ENCODE assay signal across 10 mouse cellular contexts in genomic region chr15:83070942-83071341, GRCm38 (mm10). TPM values are rescaled to one million over a fixed set of nuclear protein-coding genes. Genes with fewer than 3 reads are reported as not detected.
DNase-seq lines count a peak whose midpoint lies in the region; ATAC-seq and TF ChIP-seq lines count a peak whose summit lies in the region.
"Had no signal": no experiment of that assay in that cellular context is flagged by ENCODE, and none has a peak within 500 bp of the region (broad histone marks: within the 10 kb centered on the region; RNA-seq: fewer than 3 reads in every experiment).

No protein-coding gene starts in this region.

- no peak overlapping the region for H3K27ac ChIP-seq in midbrain, embryonic 13.5 days
- H3K27ac ChIP-seq in midbrain, embryonic 15.5 days, result no peak overlapping the region
- H3K27ac ChIP-seq in heart, embryonic 10.5 days, result no peak overlapping the region
- H3K27ac ChIP-seq in kidney, embryonic 14.5 days (ENCODE audit: low read depth, low read length), result no peak overlapping the region
- no peak overlapping the region for H3K27ac ChIP-seq in left cerebral cortex, adult 2 months
- H3K27ac ChIP-seq: liver, embryonic 15.5 days had no signal

- 79% methylated on average over 3 of the region's 3 CpGs for WGBS in midbrain, embryonic 13.5 days
- 52% methylated on average over 3 of the region's 3 CpGs for WGBS in midbrain, embryonic 15.5 days
- 61% methylated on average over 3 of the region's 3 CpGs for WGBS in heart, embryonic 10.5 days
- WGBS in kidney, embryonic 14.5 days, result 60% methylated on average over 3 of the region's 3 CpGs

- no peak overlapping the region for H3K4me3 ChIP-seq in midbrain, embryonic 13.5 days (replicated peaks)
- H3K4me3 ChIP-seq in midbrain, embryonic 15.5 days, result no peak overlapping the region
- no peak overlapping the region for H3K4me3 ChIP-seq in heart, embryonic 10.5 days
- no peak overlapping the region for H3K4me3 ChIP-seq in kidney, embryonic 14.5 days (ENCODE audit: low read length)
- no peak overlapping the region for H3K4me3 ChIP-seq in left cerebral cortex, adult 2 months
- H3K4me3 ChIP-seq: liver, embryonic 15.5 days had no signal

- H3K9me3 ChIP-seq in midbrain, embryonic 13.5 days, result no peaks in the 10 kb centered on the region
- H3K9me3 ChIP-seq in midbrain, embryonic 15.5 days, result no peaks in the 10 kb centered on the region
- no peaks in the 10 kb centered on the region for H3K9me3 ChIP-seq in heart, embryonic 10.5 days
- H3K9me3 ChIP-seq in kidney, embryonic 14.5 days (ENCODE audit: control insufficient read depth, low read length), result no peaks in the 10 kb centered on the region
- H3K9me3 ChIP-seq: liver, embryonic 15.5 days had no signal

- H3K4me1 ChIP-seq in midbrain, embryonic 13.5 days (replicated peaks), result no peaks in the 10 kb centered on the region; the same call in 1 of the 2 replicates
- no peaks in the 10 kb centered on the region for H3K4me1 ChIP-seq in midbrain, embryonic 15.5 days
- H3K4me1 ChIP-seq in heart, embryonic 10.5 days, result no peaks in the 10 kb centered on the region; the same call in 1 of the 2 replicates
- H3K4me1 ChIP-seq in kidney, embryonic 14.5 days (ENCODE audit: control insufficient read depth, insufficient read depth, low read length), result peaks cover 5% of the 10 kb centered on the region
- H3K4me1 ChIP-seq: liver, embryonic 15.5 days had no signal

- DNase-seq in heart, embryonic 10.5 days (ENCODE audit: low spot score), result peak; percentile 83
- DNase-seq in lung, postnatal 25 days (ENCODE audit: low spot score), result peak; percentile 63
- no peak for DNase-seq in left cerebral cortex, postnatal 14 days (ENCODE audit: low spot score in 2 of 2)
- no peak for DNase-seq in left cerebral cortex, adult 2 months (ENCODE audit: extremely low spot score in 1 of 2, low spot score in 2 of 2)
- DNase-seq in spleen, adult 18-20 months, result no peak
- DNase-seq: thymus, adult 2 months had no signal

- H3K9ac ChIP-seq in midbrain, embryonic 13.5 days (replicated peaks), result no peak overlapping the region
- no peak overlapping the region for H3K9ac ChIP-seq in midbrain, embryonic 15.5 days
- no peak overlapping the region for H3K9ac ChIP-seq in kidney, embryonic 14.5 days (ENCODE audit: low read depth, low read length)
- H3K9ac ChIP-seq: liver, embryonic 15.5 days had no signal

- H3K27me3 ChIP-seq in midbrain, embryonic 13.5 days, result no peaks in the 10 kb centered on the region
- H3K27me3 ChIP-seq in midbrain, embryonic 15.5 days (replicated peaks), result no peaks in the 10 kb centered on the region
- peaks cover under 1% of the 10 kb centered on the region; the same call in 1 of the 2 replicates for H3K27me3 ChIP-seq in heart, embryonic 10.5 days (ENCODE audit: insufficient read depth, poor library complexity, severe bottlenecking)
- H3K27me3 ChIP-seq in kidney, embryonic 14.5 days (ENCODE audit: control insufficient read depth, insufficient read depth, low read length), result no peaks in the 10 kb centered on the region

- no peak overlapping the region for H3K4me2 ChIP-seq in midbrain, embryonic 13.5 days (replicated peaks)
- H3K4me2 ChIP-seq in midbrain, embryonic 15.5 days, result no peak overlapping the region
- H3K4me2 ChIP-seq in kidney, embryonic 14.5 days (replicated peaks; ENCODE audit: low read depth, low read length), result no peak overlapping the region
- H3K4me2 ChIP-seq: liver, embryonic 15.5 days had no signal

- ATAC-seq in midbrain, embryonic 13.5 days, result 0 out of 2 replicates have a peak, but pooled peaks have one; percentile 40
- no peak for ATAC-seq in midbrain, embryonic 15.5 days (replicated peaks)
- ATAC-seq in kidney, embryonic 14.5 days (ENCODE audit: low FRiP score, low TSS enrichment), result peak; percentile 82; the same call in 1 of the 2 replicates

- no peaks in the 10 kb centered on the region for H3K36me3 ChIP-seq in midbrain, embryonic 13.5 days
- H3K36me3 ChIP-seq in midbrain, embryonic 15.5 days (replicated peaks), result no peaks in the 10 kb centered on the region
- no peaks in the 10 kb centered on the region for H3K36me3 ChIP-seq in heart, embryonic 10.5 days
- no peaks in the 10 kb centered on the region for H3K36me3 ChIP-seq in kidney, embryonic 14.5 days (ENCODE audit: control insufficient read depth, insufficient read depth, low read length)
- H3K36me3 ChIP-seq: liver, embryonic 15.5 days had no signal

- TF ChIP-seq CTCF in left cerebral cortex, adult 2 months (IDR thresholded peaks at IDR 0.05), result no peak

- intact Hi-C loops in left cerebral cortex, postnatal 14 days (cut with DNase I), result no loop called here
- intact Hi-C loops in left cerebral cortex, adult 2 months (cut with DNase I), result no loop called here

RNA-seq across cellular contexts. Expression of gene Serhl, which starts 18.4 kb away (rescaled TPM):
- polyA plus RNA-seq in midbrain, embryonic 13.5 days (2015; fragmentation: Nextera tagmentation; extraction: Ambion mirVana), result 27.2 and 30.6 TPM in 2 replicates
- polyA plus RNA-seq in midbrain, embryonic 15.5 days (2015; fragmentation: Nextera tagmentation; extraction: Ambion mirVana), result 24.9 and 27.8 TPM in 2 replicates
- 57.6 and 75.6 TPM in 2 replicates for polyA plus RNA-seq in heart, embryonic 10.5 days (2016; fragmentation: Nextera tagmentation; extraction: Ambion mirVana)
- polyA plus RNA-seq in kidney, embryonic 14.5 days (2014; fragmentation: Nextera tagmentation; extraction: Ambion mirVana), result 52.7 and 54.5 TPM in 2 replicates
- total RNA-seq in left cerebral cortex, postnatal 14 days (2021), result 1 to 10 TPM; 8.9 to 9.9 TPM
- total RNA-seq in left cerebral cortex, adult 2 months (2021), result 10 to 100 TPM in 1 of 2 experiments, 1 to 10 TPM in 1; 9.0 to 10.2 TPM

RNA-seq across cellular contexts. Expression of gene Nfam1, which starts 37.8 kb away (rescaled TPM):
- 2.4 and 2.5 TPM in 2 replicates for polyA plus RNA-seq in midbrain, embryonic 13.5 days (2015; fragmentation: Nextera tagmentation; extraction: Ambion mirVana)
- 2.9 TPM in 2 replicates for polyA plus RNA-seq in midbrain, embryonic 15.5 days (2015; fragmentation: Nextera tagmentation; extraction: Ambion mirVana)
- polyA plus RNA-seq in heart, embryonic 10.5 days (2016; fragmentation: Nextera tagmentation; extraction: Ambion mirVana), result 2.0 and 3.4 TPM in 2 replicates
- polyA plus RNA-seq in kidney, embryonic 14.5 days (2014; fragmentation: Nextera tagmentation; extraction: Ambion mirVana), result 2.0 and 3.4 TPM in 2 replicates
- total RNA-seq in left cerebral cortex, postnatal 14 days (2021), result 1 to 10 TPM; 2.2 to 2.9 TPM
- total RNA-seq in left cerebral cortex, adult 2 months (2021), result 1 to 10 TPM; 2.2 to 2.8 TPM

RNA-seq across cellular contexts. Expression of gene Rrp7a, which starts 51.7 kb away (rescaled TPM):
- 72.4 and 77.0 TPM in 2 replicates for polyA plus RNA-seq in midbrain, embryonic 13.5 days (2015; fragmentation: Nextera tagmentation; extraction: Ambion mirVana)
- 83.5 and 86.8 TPM in 2 replicates for polyA plus RNA-seq in midbrain, embryonic 15.5 days (2015; fragmentation: Nextera tagmentation; extraction: Ambion mirVana)
- polyA plus RNA-seq in heart, embryonic 10.5 days (2016; fragmentation: Nextera tagmentation; extraction: Ambion mirVana), result 52.7 and 64.6 TPM in 2 replicates
- polyA plus RNA-seq in kidney, embryonic 14.5 days (2014; fragmentation: Nextera tagmentation; extraction: Ambion mirVana), result 50.2 and 50.4 TPM in 2 replicates
- 100 to 1,000 TPM; 131 to 151 TPM for total RNA-seq in left cerebral cortex, postnatal 14 days (2021)
- 100 to 1,000 TPM; 147 to 159 TPM for total RNA-seq in left cerebral cortex, adult 2 months (2021)

Comparison
In these comparisons a context has a peak if more than half of its experiments do, and no peak if none do; other contexts are left out.
1. DNase-seq: peak in heart, embryonic 10.5 days (single experiment) and lung, postnatal 25 days (single experiment); none in left cerebral cortex, postnatal 14 days (0 of 2), left cerebral cortex, adult 2 months (0 of 2) and spleen, adult 18-20 months (0 of 2).